Mouse (Mus musculus) brown adipose tissue, adult 24 weeks (tissue): Measurements from ENCODE around the gene Btbd8. TPM values are rescaled to one million over a fixed set of nuclear protein-coding genes. Genes with fewer than 3 reads are reported as not detected.
A peak's percentile ranks its signal among the peaks of the same experiment; 100 is the strongest.

ENCODE experiments used
- H3K27ac ChIP-seq: fragments of 200-500 bp; replicated peaks from 2 replicates; pipeline ENCODE4 v1.5.1; 2012; ENCODE audit warnings: low read depth, mild to moderate bottlenecking, low read length
- H3K4me1 ChIP-seq: fragments of 200-500 bp; 2 replicates; pipeline ENCODE4 v1.6.1; 2012; ENCODE audit warnings: low read length, mixed read lengths; ENCODE audit not compliant: control insufficient read depth, insufficient read depth, insufficient read length
- H3K4me3 ChIP-seq: fragments of 200-500 bp; 2 replicates; pipeline ENCODE4 v1.5.1; 2012; ENCODE audit warnings: low read depth, mild to moderate bottlenecking, low read length, moderate library complexity; ENCODE audit not compliant: insufficient read depth
- polyA plus RNA-seq: library from polyadenylated mRNA; stranded (reverse); fragments of >200 nt; gene quantifications from 2 replicates; pipeline ENCODE4 v1.2.4, GENCODE M21; 2012; ENCODE audit not compliant: missing spikeins, insufficient read depth, insufficient read length

The Btbd8 gene
- polyA plus RNA-seq, 1 experiment: 3.8 TPM

- 0 out of 2 replicates have a peak, but pooled peaks cover 2% of the 10 kb centered on the region for H3K4me1 ChIP-seq
- H3K4me3 ChIP-seq: no peak overlapping the region
- H3K27ac ChIP-seq: no peak overlapping the region
These were observed 1.6 kb upstream of the Btbd8 start for GRCm38 (mm10) chr5:107436185-107436584.

- 0 out of 2 replicates have a peak, but pooled peaks cover 2% of the 10 kb centered on the region for H3K4me1 ChIP-seq
- no peak overlapping the region for H3K27ac ChIP-seq
- H3K4me3 ChIP-seq: no peak overlapping the region
These were observed 1.1 kb upstream of the Btbd8 start for GRCm38 (mm10) chr5:107436587-107437209.

GRCm38 (mm10) chr5:107438353-107438752 is 556 bp downstream of the Btbd8 start:
- Histone ChIP-seq H3K4me1 (0 out of 2 replicates have a peak, but pooled peaks cover 2% of the 10 kb centered on the region), H3K4me3 (peak overlapping the region; percentile 91), H3K27ac (0 out of 2 replicates have a peak overlapping the region, but pooled peaks have one; percentile 16)

GRCm38 (mm10) chr5:107441881-107442280 is 4.1 kb downstream of the Btbd8 start:
- no peak overlapping the region for H3K27ac ChIP-seq
- 0 out of 2 replicates have a peak, but pooled peaks cover 2% of the 10 kb centered on the region for H3K4me1 ChIP-seq
- H3K4me3 ChIP-seq: no peak overlapping the region

GRCm38 (mm10) chr5:107444251-107444650 is 6.5 kb downstream of the Btbd8 start:
- Histone ChIP-seq H3K4me1 (no peaks in the 10 kb centered on the region), H3K4me3 (no peak overlapping the region), H3K27ac (no peak overlapping the region)

- H3K27ac ChIP-seq: no peak overlapping the region
- H3K4me1 ChIP-seq: no peaks in the 10 kb centered on the region
These were observed 10.2 kb downstream of the Btbd8 start for GRCm38 (mm10) chr5:107447977-107448376.

GRCm38 (mm10) chr5:107448784-107449183 is 11.0 kb downstream of the Btbd8 start:
- Histone ChIP-seq H3K27ac (no peak overlapping the region), H3K4me1 (no peaks in the 10 kb centered on the region), H3K4me3 (no peak overlapping the region)

More at GRCm38 (mm10) chr5:107447977-107448376, 10.2 kb downstream of the Btbd8 start:
- no peak overlapping the region for H3K4me3 ChIP-seq

- Histone ChIP-seq H3K27ac (no peak overlapping the region), H3K4me3 (no peak overlapping the region), H3K4me1 (no peaks in the 10 kb centered on the region)
These were observed 11.8 kb downstream of the Btbd8 start for GRCm38 (mm10) chr5:107449620-107450019.

- Histone ChIP-seq H3K27ac (no peak overlapping the region), H3K4me1 (no peaks in the 10 kb centered on the region), H3K4me3 (no peak overlapping the region)
These were observed 12.5 kb downstream of the Btbd8 start for GRCm38 (mm10) chr5:107450299-107450698.

- Histone ChIP-seq H3K4me1 (no peaks in the 10 kb centered on the region), H3K27ac (no peak overlapping the region), H3K4me3 (no peak overlapping the region)
These were observed 24.6 kb downstream of the Btbd8 start for GRCm38 (mm10) chr5:107462147-107463076.

GRCm38 (mm10) chr5:107466501-107466900 is 28.7 kb downstream of the Btbd8 start:
- H3K4me1 ChIP-seq: no peaks in the 10 kb centered on the region

GRCm38 (mm10) chr5:107467098-107467497 is 29.3 kb downstream of the Btbd8 start:
- Histone ChIP-seq H3K4me3 (no peak overlapping the region), H3K27ac (no peak overlapping the region), H3K4me1 (no peaks in the 10 kb centered on the region)

More at GRCm38 (mm10) chr5:107466501-107466900, 28.7 kb downstream of the Btbd8 start:
- H3K4me3 ChIP-seq: no peak overlapping the region
- no peak overlapping the region for H3K27ac ChIP-seq

GRCm38 (mm10) chr5:107470600-107471329 is 33.0 kb downstream of the Btbd8 start:
- no peaks in the 10 kb centered on the region for H3K4me1 ChIP-seq

GRCm38 (mm10) chr5:107480194-107480593 is 42.4 kb downstream of the Btbd8 start:
- Histone ChIP-seq H3K4me3 (no peak overlapping the region), H3K4me1 (no peaks in the 10 kb centered on the region), H3K27ac (no peak overlapping the region)

More at GRCm38 (mm10) chr5:107470600-107471329, 33.0 kb downstream of the Btbd8 start:
- H3K4me3 ChIP-seq: no peak overlapping the region
- no peak overlapping the region for H3K27ac ChIP-seq

GRCm38 (mm10) chr5:107488996-107489395 is 51.2 kb downstream of the Btbd8 start:
- no peak overlapping the region for H3K4me3 ChIP-seq
- no peak overlapping the region for H3K27ac ChIP-seq
- H3K4me1 ChIP-seq: no peaks in the 10 kb centered on the region
